Mouse (Mus musculus) cerebellum, postnatal 25 days (tissue): ENCODE results near the gene Hdac9.

ENCODE experiments used
- DNase-seq, 2 experiments: peaks; one replicate each; pipeline ENCODE4 v3.0.0; 2021; ENCODE audit warnings: mixed read lengths in 2 of 2

Hdac9 gene

GRCm38 (mm10) chr12:34688941-34689340, 228.0 kb downstream of the Hdac9 start:
- no peak for DNase-seq

DNA sequence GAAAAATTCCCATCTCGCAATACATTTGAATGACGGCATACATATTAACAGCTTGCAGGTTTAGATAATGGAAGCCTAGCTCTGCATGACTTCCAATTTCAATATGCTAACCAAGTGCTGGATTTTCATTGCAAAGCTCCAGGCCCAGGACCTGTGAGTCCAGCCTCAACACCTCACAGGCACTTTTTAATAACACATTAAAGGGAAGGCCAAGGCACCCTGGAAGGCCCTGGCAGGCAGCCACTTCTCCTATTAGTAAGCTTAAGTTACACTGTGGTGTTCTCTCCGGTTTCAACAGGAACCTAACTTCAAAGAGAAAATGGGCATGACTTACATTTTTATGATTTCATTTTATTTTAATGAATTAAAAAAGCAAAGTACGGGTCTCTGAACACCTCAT, 233.5 kb downstream of the Hdac9 start:
- peak in 1 of 2 experiments; percentile 29 for DNase-seq

DNA sequence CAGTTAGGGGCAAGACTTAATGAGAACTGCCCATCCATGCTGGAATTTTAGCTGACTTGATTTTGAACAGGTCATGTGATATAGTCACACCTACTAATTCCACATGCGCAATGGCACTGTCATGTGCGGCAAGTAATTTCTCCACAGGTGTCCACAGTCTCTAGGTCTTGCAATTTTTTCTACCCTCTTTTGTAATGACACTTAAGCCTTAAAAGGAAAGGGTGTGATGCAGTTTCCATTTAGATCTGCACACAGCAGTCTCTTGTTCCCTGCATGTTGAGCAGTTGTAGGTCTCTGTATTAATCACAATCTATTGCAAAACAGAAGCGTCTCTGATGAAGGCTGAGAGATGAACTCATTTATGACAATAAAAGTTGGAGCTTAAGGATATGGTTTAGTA, 234.2 kb downstream of the Hdac9 start:
- no peak for DNase-seq

DNA sequence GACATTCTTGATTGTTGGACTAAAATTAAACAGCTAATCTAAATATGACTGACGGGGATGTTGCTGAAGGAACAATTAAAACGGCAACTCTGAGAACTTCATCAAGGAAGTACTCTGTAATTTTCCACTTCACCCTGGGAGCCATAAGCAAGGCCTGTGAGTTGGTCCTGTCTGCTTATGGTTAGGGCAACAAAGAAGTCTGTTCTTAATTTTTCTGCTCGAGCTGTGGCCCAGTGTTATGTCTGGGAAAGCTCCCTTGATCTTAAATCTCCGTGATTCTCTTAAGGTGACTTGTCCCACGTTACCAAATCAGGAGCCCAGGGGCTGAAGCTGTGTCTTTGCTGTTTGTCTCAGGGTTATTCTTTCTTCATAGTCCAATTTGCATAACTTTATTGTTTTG, 236.3 kb downstream of the Hdac9 start:
- no peak for DNase-seq

DNA sequence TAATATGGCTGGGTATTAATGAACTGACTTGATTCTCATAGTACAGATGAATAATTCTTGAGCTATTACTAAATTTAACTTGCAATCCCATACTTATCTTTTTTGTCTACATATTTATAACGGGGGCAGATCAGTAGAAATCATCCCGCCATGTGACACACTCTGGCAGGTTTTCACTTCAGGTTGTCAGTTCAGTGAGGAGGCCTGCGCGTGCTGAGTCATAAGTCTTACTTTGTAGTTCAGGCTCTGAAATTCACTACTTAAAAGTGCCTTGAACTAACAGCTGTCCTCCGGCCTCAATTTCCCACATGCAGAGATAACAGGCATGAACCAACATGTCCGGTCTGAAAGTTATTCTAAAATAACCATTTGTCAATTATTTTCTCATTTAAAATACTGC, 239.8 kb downstream of the Hdac9 start:
- DNase-seq: no peak

DNA sequence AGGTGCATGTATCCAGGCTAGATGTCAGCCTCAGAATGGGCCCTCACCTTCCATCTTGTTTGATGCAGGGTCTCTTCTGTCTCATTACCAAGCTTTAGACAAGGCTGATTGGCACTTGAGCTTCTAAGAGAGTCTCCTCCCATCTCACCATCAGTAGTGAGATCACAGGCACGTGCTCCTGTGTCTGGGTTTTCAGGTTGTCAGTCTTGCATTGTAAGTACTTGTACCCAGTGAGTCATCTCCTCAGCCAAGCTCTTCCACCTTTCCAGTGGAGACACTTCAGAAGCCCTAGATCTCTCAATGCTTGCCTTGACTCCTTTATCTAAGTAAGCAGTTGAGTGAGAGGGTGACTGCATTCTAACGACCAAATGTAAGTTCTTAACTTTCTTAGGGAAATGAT, 242.7 kb downstream of the Hdac9 start:
- no peak for DNase-seq

DNA sequence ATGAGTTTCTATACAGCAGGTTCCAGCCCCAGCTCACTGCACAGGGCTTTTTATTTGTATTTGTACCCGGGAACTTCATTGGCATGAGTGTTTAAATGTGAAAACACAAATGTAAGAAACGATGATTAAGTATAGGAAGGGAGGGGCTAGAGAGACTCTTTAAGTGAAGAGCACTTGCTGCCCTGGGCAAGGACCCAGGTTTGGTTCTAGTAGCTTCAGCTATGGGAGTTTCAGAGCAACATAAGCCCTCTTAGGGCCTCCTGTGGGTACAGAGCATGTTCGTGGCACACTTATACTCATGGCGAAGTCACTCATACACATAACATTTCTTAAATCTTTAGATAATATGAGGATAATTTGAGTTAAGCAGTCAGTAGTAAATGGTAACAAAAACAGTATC, 243.4 kb downstream of the Hdac9 start:
- DNase-seq: no peak

- peak; percentile 75 to 83 for DNase-seq
Observed at GRCm38 (mm10) chr12:34664758-34665157, 252.1 kb downstream of the Hdac9 start.

- no peak for DNase-seq
Observed at GRCm38 (mm10) chr12:34661378-34661777, 255.5 kb downstream of the Hdac9 start.

DNA sequence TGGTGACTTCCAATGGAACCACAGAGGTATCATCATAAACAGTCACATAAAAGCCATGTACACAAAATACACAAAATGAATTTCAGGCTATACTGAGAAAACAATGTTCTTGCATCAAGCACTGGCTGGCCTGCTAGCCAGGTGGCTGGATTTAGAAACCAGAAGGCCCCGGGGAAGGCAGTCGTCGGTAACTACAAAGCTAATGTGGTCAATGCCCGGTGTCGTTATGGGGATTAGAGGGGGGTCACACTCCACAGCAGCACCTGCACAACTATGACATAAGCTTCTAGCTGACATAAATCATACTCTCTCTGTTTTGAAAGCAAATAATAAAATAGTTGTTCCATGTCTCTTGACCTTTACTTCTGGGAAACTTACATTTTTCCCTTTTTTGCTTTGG, 256.9 kb downstream of the Hdac9 start:
- DNase-seq: no peak

DNA sequence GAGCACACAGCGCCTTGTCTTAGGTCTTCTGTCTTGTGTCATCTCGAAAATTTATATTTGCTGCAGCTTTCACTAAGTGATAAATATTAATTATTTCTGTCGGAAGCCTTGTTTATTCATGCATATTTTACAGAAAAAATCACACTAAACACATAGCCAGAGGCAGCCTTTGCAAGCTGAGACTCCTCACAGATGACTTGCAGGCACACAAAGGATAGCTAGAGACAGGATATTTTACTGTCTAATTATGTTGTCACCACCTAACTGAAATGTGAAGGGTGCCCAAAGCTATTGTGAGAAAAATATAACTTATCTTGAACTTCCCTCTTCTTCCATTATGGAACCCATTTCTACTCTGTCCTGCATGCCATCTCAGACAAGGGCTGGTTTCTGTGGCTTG, 258.3 kb downstream of the Hdac9 start:
- DNase-seq: no peak

DNA sequence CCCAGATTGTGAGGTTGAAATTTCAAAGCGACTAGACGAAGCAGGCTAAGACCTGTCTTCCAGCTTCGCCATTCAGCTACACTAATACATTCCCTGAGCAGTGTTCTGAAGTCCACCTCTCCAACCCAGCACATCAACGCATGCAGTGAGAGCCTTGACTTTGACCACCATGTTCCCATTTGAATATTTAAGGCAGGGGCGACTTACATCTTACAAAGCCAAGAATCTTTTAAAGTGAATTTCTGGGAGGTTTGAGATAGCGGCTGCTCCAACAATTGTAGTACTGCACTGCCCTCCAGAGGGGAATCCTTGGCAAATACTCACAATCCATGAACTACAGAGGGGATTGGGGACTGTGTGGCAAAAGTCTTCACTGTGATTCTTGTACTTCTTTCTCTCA, 258.8 kb downstream of the Hdac9 start:
- DNase-seq: peak; percentile 17 to 53

DNA sequence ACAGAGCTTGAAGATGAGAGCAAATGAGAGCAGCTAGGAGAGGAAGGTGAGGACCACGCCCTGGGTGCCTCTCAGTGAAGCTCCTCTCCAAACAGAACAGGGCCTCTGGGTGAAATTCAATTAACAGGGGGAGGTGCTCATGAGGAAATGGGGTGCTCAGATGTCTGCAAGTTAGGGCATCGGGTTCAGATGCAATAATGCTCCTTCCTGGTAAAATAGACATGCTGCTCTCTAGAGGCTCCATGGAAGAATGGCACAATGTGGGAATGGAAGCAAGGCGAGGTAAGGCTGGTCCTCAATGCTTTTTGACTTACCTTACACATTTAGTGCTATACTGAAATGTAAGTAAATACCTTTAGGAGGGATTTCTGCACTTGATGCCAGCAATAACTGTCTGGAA, 263.3 kb downstream of the Hdac9 start:
- no peak for DNase-seq

- no peak for DNase-seq
Observed at GRCm38 (mm10) chr12:34648753-34649152, 268.1 kb downstream of the Hdac9 start.

DNA sequence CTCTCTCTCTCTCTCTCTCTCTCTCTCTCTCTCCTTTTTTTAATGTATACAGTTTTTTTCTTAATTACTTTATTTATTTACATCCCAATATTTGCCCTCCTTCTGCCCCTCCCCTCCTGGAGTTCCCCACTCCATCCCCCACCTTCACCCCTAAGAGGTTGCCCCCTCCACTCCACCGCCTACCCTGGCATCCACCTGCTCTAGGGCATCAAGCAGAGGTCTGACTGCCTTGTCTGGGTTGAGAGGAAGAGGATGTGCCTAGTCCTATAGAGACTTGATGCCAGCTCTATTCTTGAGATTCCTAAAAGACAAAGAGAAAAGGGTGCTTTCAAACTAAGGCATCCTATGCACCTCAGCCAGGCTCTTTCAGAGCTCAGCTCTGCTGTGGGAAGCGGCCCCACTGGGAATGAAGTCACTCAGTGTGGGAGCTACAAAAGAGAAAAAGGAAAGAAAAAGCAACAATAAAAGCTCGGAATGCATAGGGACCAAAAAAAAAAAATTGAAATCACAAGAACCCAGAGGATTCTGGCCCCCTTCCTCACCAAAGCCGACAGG, 275.1 kb downstream of the Hdac9 start:
- no peak for DNase-seq

DNA sequence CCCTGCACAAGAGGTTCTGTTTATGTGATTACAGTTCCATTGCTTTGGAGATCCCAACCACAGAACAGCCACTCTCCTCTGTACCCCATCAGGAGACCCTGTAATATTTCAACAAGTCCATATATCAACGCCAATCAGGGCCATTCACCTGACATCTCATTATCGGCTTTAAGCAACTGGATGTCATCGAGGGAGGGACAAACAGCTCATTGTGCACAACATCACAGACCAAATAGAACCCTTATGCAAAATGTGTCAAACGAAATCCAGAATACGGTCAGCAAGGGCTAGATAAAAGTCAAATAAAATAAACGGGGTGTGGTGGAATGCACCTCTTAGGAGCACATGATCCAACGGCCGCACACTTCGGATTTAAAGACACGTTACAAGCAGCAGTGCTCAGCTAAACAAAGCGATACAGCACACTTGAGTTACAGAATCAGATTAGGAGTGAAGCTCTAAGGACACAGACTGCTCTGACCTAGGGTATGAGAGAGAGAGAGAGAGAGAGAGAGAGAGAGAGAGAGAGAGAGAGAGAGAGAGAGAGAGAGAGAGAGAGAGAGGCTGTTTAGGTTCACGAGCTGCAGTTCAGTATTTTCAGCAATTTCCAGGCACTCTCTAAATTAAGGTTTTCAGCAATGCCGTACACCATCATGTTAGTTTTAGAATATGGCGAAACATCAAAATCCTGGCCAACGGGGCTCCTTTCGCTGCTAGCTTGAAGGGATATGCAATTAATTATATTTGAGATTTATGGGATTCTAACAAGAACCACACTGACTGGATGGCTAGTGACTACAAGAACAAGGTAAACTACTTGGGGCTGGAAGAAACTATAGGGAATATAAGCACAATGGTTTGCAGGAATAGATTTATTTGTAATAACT, 279.4 kb downstream of the Hdac9 start:
- DNase-seq: no peak

DNA sequence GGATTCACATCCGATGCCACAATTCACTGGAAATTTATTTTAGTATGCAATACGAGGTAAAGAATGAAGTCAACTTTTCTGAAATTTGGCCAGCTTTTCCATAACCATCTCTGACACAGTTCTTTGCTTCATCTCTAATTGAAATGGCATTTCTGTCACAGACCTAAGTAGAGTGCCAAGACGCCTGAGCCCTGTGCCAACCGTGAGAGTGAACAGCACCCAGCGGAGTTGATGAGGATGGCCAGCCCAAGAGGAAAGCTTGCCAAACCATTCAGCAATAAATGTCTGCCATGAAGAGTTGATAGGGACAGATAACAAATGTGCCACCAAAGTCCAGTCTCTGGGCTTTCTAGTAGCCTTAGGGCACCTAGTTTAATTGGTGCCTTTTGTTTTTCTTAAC, 297.8 kb downstream of the Hdac9 start:
- DNase-seq: peak; percentile 7 to 24

- no peak for DNase-seq
Observed at GRCm38 (mm10) chr12:34618321-34618720, 298.6 kb downstream of the Hdac9 start.

GRCm38 (mm10) chr12:34617836-34618235, 299.1 kb downstream of the Hdac9 start:
- DNase-seq: no peak

DNA sequence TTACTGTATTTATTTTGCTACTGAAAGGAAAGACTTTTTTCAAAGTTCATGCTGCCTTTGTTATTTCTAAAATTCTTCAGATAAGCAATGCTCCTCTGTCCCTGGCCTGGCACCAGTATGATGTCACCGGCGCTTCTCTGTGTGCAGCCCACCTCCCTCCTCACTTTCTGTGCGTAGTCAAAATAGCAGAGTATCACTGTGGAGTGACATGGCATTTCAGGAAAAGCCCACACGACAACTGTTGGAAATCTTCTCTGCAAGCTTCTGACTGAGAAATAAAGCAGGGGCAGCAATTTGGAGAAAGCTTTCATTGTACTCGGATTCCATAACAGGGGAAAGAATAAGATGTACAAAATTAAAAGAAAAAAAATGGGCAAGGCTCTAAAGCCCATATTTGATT, 302.1 kb downstream of the Hdac9 start:
- DNase-seq: no peak

- no peak for DNase-seq
Observed at GRCm38 (mm10) chr12:34612511-34612910, 304.4 kb downstream of the Hdac9 start.

- DNase-seq: no peak
Observed at GRCm38 (mm10) chr12:34604521-34604920, 312.4 kb downstream of the Hdac9 start.

DNA sequence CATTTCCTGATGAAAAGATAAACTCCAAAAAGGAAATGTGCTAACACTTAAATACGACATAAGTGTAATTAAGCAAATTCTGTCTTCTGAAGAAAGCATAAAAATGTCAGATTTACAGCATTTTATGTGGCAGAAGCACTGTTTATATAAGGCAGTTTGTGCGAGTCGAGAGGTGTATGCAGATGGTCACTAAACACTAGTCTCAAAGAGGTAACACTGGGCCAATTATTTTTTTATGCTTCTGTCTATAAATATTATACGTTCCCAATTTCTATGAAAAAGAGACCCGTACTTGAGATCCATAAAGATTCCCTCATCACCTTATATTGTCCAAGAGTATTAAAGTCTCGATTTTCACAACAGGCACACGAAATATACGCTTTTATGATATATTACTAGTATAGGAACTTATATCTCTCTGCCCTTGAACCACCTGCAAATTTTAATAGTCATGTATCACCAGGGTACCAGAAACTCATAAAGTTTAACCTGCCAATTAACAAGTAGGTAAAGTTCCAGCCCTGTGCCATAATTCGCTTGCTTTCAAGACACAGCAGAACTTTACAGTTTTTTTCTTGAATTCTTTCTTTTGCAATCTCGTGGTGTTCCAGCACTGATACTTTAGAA, 322.6 kb downstream of the Hdac9 start:
- DNase-seq: no peak

DNA sequence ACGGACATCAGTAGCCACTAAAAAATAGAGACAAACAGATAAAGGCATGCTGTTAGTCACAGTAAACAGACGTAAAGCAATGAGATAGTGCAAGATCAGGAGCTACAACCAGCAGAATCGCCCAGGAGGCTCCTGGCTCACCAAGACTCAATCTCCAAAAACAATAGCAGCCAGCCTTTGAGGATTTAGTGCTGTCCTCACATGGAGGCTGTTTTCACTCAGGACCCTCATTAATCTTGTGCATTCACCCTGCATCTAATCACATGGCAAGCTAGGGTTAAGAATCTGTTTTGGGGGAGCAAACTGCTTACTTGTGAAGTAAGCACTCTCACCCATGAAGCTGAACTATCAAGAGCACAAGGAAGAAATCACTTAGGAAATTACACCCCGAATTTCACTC, 329.7 kb downstream of the Hdac9 start:
- no peak for DNase-seq
